Mouse (Mus musculus) testis, adult 2 months (tissue): ENCODE measurements at regions not wholly inside any gene's neighbourhood (a gene's known extent, or its start where the extent isn't known, plus 50 kb on each side); places are given as distances from the start of the nearest gene placed in this dataset.

Source experiments
- CTCF ChIP-seq: fragments of 200-500 bp; IDR thresholded peaks from 2 replicates; pipeline ENCODE4 v1.5.1; 2012; ENCODE audit warnings: low read depth, mild to moderate bottlenecking, inconsistent platforms, low read length, moderate library complexity; ENCODE audit not compliant: control insufficient read depth, insufficient read depth, insufficient replicate concordance
- POLR2A ChIP-seq: fragments of 200-500 bp; IDR thresholded peaks from 2 replicates; pipeline ENCODE4 v1.6.1; 2012; ENCODE audit warnings: low read depth, mild to moderate bottlenecking, inconsistent platforms, low read length, moderate library complexity; ENCODE audit not compliant: control insufficient read depth

GRCm38 (mm10) chr5:64435491-64435890 lies 279.4 kb downstream of the Tbc1d1 start:
- TF ChIP-seq CTCF (no peak), POLR2A (no peak)
